Mouse (Mus musculus): ENCODE data around the gene Sema4a. TPM values are rescaled to one million over a fixed set of nuclear protein-coding genes. Genes with fewer than 3 reads are reported as not detected.

Sema4a gene
- polyA plus RNA-seq, 1 experiment from 2014 or later = 32.6 TPM

DNA sequence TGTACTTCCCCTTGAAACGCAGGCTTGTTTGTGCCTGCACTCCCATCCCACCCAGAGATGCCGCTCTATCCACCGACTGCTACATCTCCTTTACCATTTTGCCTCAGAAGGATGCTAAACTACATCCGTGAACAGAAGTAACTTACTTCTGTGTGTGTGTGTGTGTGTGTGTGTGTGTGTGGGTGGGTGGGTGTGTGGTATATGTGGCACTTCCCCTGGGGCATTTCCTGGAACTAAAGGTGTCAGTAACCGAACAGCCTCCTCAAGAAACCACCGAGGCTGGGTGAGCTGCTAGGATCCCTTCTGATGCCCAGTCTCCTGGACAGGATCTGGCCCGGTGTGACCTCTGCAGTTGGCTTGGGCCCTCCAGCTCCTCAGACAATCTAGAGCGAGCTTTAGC, 7.0 kb downstream of the Sema4a start:
- Histone ChIP-seq H3K4me2 (ENCODE audit: low read length) (no peak overlapping the region), H3K27ac (peak overlapping the region; percentile 87; the same call in 1 of the 2 replicates), H3K36me3 (ENCODE audit: insufficient read depth, low read length) (no peaks in the 10 kb centered on the region), H3K27me3 (ENCODE audit: insufficient read depth, low read length) (no peaks in the 10 kb centered on the region), H3K9ac (ENCODE audit: low read depth, low read length) (no peak overlapping the region), H3K4me1 (replicated peaks; ENCODE audit: insufficient read depth, low read length) (peaks cover 15% of the 10 kb centered on the region), H3K4me3 (replicated peaks; ENCODE audit: low read depth, low read length) (no peak overlapping the region), H3K9me3 (replicated peaks; ENCODE audit: low read length) (no peaks in the 10 kb centered on the region)
- DNase-seq (ENCODE audit: low spot score) = no peak
- WGBS = 67% methylated on average over 8 of the region's 8 CpGs
- no peak for ATAC-seq (replicated peaks; ENCODE audit: low FRiP score, low read depth)
- no peak for TF ChIP-seq CTCF (IDR thresholded peaks at IDR 0.05; ENCODE audit: low read depth)

DNA sequence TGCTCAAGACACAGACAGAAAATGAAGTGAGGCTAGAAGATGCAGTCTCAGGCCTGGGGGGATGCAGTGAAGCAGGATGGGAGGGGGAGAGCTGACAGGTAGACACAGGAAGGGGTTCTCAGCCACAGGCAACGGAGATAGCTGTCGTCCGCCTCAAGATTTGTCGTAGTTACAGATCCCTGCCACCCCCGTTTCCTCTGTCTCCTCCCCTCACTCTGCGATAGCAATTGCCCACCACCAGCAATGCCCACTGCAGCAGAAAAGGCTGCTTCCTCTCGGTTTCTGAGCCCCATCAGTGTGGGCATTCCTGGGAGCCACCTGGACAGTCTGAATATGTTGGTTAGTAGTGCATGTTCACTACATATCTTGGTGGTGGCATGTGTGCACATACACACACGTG, 7.6 kb downstream of the Sema4a start:
- no peaks in the 10 kb centered on the region for H3K27me3 ChIP-seq (ENCODE audit: insufficient read depth, low read length)
- H3K9ac ChIP-seq (ENCODE audit: low read depth, low read length) = no peak overlapping the region
- no peaks in the 10 kb centered on the region for H3K9me3 ChIP-seq (replicated peaks; ENCODE audit: low read length)
- ATAC-seq (replicated peaks; ENCODE audit: low FRiP score, low read depth) (no peak), DNase-seq (ENCODE audit: low spot score) (no peak)
- H3K4me3 ChIP-seq (replicated peaks; ENCODE audit: low read depth, low read length) = no peak overlapping the region
- no peak for TF ChIP-seq CTCF (IDR thresholded peaks at IDR 0.05; ENCODE audit: low read depth)
- no peak overlapping the region for H3K4me2 ChIP-seq (ENCODE audit: low read length)
- H3K27ac ChIP-seq = no peak overlapping the region
- H3K36me3 ChIP-seq (ENCODE audit: insufficient read depth, low read length) = no peaks in the 10 kb centered on the region
- peaks cover 15% of the 10 kb centered on the region for H3K4me1 ChIP-seq (replicated peaks; ENCODE audit: insufficient read depth, low read length)
- WGBS = 51% methylated on average over 8 of the region's 8 CpGs

DNA sequence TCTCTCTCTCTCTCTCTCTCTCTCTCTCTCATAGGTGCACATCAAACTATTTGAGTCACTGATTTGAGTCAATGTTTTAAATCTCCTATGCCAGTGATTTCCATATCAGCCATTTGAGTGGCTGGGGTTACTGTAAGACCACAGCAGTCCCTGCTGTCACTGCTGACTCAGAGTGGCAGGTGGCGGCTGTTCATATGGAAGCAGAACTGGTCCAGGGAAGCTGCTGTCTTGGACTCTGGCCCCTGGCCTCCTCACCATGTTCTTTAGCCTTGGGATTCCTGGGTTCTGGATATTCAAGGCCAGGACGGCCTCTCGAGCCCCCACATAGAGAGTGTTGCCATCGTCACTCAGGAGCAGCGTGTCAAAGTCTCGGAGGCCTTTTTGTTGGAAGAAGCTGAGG, 8.3 kb downstream of the Sema4a start:
- peaks cover 15% of the 10 kb centered on the region for H3K4me1 ChIP-seq (replicated peaks; ENCODE audit: insufficient read depth, low read length)
- no peak overlapping the region for H3K4me2 ChIP-seq (ENCODE audit: low read length)
- ATAC-seq (replicated peaks; ENCODE audit: low FRiP score, low read depth) = no peak
- no peak overlapping the region for H3K27ac ChIP-seq
- no peak for TF ChIP-seq CTCF (IDR thresholded peaks at IDR 0.05; ENCODE audit: low read depth)
- H3K9me3 ChIP-seq (replicated peaks; ENCODE audit: low read length) = no peaks in the 10 kb centered on the region
- no peak overlapping the region for H3K9ac ChIP-seq (ENCODE audit: low read depth, low read length)
- 80% methylated on average over 6 of the region's 6 CpGs for WGBS
- DNase-seq (ENCODE audit: low spot score) = no peak
- H3K27me3 ChIP-seq (ENCODE audit: insufficient read depth, low read length) = no peaks in the 10 kb centered on the region
- H3K36me3 ChIP-seq (ENCODE audit: insufficient read depth, low read length) = no peaks in the 10 kb centered on the region
- no peak overlapping the region for H3K4me3 ChIP-seq (replicated peaks; ENCODE audit: low read depth, low read length)

DNA sequence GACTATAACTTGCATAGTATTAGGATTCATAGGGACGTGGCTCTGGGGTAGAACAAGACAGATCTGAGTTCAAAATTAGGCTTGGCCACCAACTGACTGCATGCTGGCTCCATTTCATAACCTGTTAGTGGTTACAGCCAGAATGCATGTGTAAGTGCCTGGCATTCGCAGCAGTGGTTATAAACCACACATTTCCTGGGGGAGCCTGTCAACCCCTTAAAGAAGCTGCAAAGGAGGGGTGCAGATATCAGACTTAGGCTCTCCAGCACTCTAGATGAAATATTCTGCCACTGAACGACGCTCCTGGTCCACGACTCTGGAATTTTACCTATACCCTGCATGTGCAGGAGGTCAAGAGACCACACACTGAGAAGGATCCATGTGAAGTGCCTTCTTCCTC, 8.7 kb downstream of the Sema4a start:
- no peak overlapping the region for H3K27ac ChIP-seq
- DNase-seq (ENCODE audit: low spot score) (no peak), ATAC-seq (replicated peaks; ENCODE audit: low FRiP score, low read depth) (no peak)
- peaks cover 12% of the 10 kb centered on the region for H3K4me1 ChIP-seq (replicated peaks; ENCODE audit: insufficient read depth, low read length)
- no peaks in the 10 kb centered on the region for H3K9me3 ChIP-seq (replicated peaks; ENCODE audit: low read length)
- no peak overlapping the region for H3K4me2 ChIP-seq (ENCODE audit: low read length)
- 57% methylated on average over 5 of the region's 5 CpGs for WGBS
- no peak overlapping the region for H3K9ac ChIP-seq (ENCODE audit: low read depth, low read length)
- H3K36me3 ChIP-seq (ENCODE audit: insufficient read depth, low read length) = 0 out of 2 replicates have a peak, but pooled peaks cover under 1% of the 10 kb centered on the region
- no peaks in the 10 kb centered on the region for H3K27me3 ChIP-seq (ENCODE audit: insufficient read depth, low read length)
- no peak for TF ChIP-seq CTCF (IDR thresholded peaks at IDR 0.05; ENCODE audit: low read depth)
- no peak overlapping the region for H3K4me3 ChIP-seq (replicated peaks; ENCODE audit: low read depth, low read length)

DNA sequence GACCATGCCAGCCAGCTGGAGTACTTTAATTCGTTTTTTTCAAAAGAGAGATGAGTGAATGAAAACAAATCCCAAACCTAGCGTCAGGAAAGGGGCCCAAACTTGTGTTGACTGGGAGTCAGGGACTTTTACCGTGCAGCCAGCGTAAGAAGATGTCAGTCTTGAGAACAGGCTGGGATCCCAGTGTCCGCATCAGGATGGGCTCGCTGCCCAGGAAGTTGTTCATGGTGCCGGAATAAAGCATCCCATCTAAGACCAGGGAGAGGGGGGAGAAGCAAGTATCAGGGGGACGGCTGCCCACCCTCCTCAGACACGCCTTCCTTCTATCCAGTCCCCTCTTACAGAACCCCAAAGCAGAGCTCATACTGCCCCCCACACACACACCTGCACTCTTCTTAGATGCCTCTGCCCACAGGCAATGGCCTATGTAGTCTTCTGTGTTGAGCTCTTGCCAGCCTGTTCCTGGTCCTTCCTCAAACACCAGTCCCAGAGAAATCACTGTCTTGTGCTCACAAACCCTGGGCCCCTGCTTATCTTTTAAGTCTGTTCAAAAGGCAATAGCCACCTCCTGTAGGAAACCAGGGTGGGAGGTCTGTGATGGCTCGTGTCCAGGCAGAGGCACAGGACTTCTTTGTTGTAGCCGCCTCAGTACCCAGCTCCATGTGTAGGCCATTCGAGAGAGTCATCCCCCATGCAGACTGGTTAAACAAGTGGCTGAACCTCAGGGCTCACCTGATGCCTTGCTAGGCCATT, 10.4 kb downstream of the Sema4a start:
- H3K4me3 ChIP-seq (replicated peaks; ENCODE audit: low read depth, low read length) = no peak overlapping the region
- 79% methylated on average over 12 of the region's 12 CpGs for WGBS
- no peaks in the 10 kb centered on the region for H3K9me3 ChIP-seq (replicated peaks; ENCODE audit: low read length)
- no peaks in the 10 kb centered on the region for H3K27me3 ChIP-seq (ENCODE audit: insufficient read depth, low read length)
- H3K27ac ChIP-seq = no peak overlapping the region
- H3K4me2 ChIP-seq (ENCODE audit: low read length) = no peak overlapping the region
- 0 out of 2 replicates have a peak, but pooled peaks cover 3% of the 10 kb centered on the region for H3K36me3 ChIP-seq (ENCODE audit: insufficient read depth, low read length)
- TF ChIP-seq CTCF (IDR thresholded peaks at IDR 0.05; ENCODE audit: low read depth) = no peak
- H3K4me1 ChIP-seq (replicated peaks; ENCODE audit: insufficient read depth, low read length) = peaks cover 9% of the 10 kb centered on the region; the same call in 1 of the 2 replicates
- no peak overlapping the region; the same call in 1 of the 2 replicates for H3K9ac ChIP-seq (ENCODE audit: low read depth, low read length)
- ATAC-seq (replicated peaks; ENCODE audit: low FRiP score, low read depth) = no peak
- no peak for DNase-seq (ENCODE audit: low spot score)

DNA sequence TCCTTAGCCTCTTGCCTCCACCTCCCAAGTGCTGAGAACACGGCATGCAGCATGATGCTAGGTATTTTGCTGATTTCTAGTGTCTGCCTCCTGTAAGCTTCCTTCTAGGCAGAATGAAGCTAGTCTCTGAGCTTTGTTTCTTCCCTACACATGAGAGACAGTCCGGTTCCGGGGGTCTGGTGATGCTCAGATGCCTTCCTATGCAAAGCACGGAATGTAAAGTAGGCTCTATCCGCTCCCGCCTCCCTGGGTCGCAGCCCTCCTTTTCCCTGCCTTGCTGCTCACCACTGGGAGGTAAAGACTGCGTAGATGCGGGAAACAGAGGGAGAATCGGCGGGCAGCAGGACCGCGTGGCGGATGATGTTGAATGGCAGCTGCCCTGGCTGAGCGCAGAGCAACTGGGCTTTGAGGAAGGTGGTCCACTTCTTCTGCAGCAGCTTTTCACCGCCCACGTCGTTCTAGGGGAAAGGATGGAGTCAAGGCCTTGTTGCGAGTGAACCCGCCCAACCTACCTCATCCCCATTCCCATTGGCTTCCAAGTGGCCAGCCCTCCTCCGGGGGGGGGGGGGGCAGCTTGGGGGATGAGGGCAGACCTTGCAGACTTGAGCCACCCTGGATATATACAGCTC, 11.5 kb downstream of the Sema4a start:
- ATAC-seq (replicated peaks; ENCODE audit: low FRiP score, low read depth) (no peak), DNase-seq (ENCODE audit: low spot score) (peak; percentile 73)
- TF ChIP-seq CTCF (IDR thresholded peaks at IDR 0.05; ENCODE audit: low read depth) = no peak
- no peaks in the 10 kb centered on the region for H3K9me3 ChIP-seq (replicated peaks; ENCODE audit: low read length)
- peak overlapping the region; percentile 46 for H3K4me2 ChIP-seq (ENCODE audit: low read length)
- 0 out of 2 replicates have a peak, but pooled peaks cover 3% of the 10 kb centered on the region for H3K4me1 ChIP-seq (replicated peaks; ENCODE audit: insufficient read depth, low read length)
- H3K27me3 ChIP-seq (ENCODE audit: insufficient read depth, low read length) = no peaks in the 10 kb centered on the region
- H3K27ac ChIP-seq = no peak overlapping the region
- WGBS = 14% methylated on average over 21 of the region's 21 CpGs
- H3K9ac ChIP-seq (ENCODE audit: low read depth, low read length) = no peak overlapping the region; the same call in 1 of the 2 replicates
- H3K4me3 ChIP-seq (replicated peaks; ENCODE audit: low read depth, low read length) = no peak overlapping the region
- 0 out of 2 replicates have a peak, but pooled peaks cover 7% of the 10 kb centered on the region for H3K36me3 ChIP-seq (ENCODE audit: insufficient read depth, low read length)

All from kidney, postnatal 0 days (tissue).